In genomic region chr12:12254139-12254538, GRCm38 (mm10) we compare ENCODE assay signal across 19 mouse cellular contexts. TPM values are rescaled to one million over a fixed set of nuclear protein-coding genes. Genes with fewer than 3 reads are reported as not detected.
DNase-seq lines count a peak whose midpoint lies in the region; ATAC-seq and TF ChIP-seq lines count a peak whose summit lies in the region.
"Had no signal": no experiment of that assay in that cellular context is flagged by ENCODE, and none has a peak within 500 bp of the region (broad histone marks: within the 10 kb centered on the region; RNA-seq: fewer than 3 reads in every experiment).

No protein-coding gene starts in this region.

- H3K9me3 ChIP-seq in forebrain, embryonic 15.5 days: no peaks in the 10 kb centered on the region
- no peaks in the 10 kb centered on the region for H3K9me3 ChIP-seq in forebrain, embryonic 10.5 days
- no peaks in the 10 kb centered on the region for H3K9me3 ChIP-seq in midbrain, embryonic 15.5 days
- H3K9me3 ChIP-seq in midbrain, embryonic 14.5 days (ENCODE audit: control insufficient read depth, low read length): no peaks in the 10 kb centered on the region
- no peaks in the 10 kb centered on the region for H3K9me3 ChIP-seq in midbrain, postnatal 0 days (ENCODE audit: low read length)
- H3K9me3 ChIP-seq: embryonic facial prominence, embryonic 15.5 days; G1E; hindbrain, embryonic 12.5 days; intestine, embryonic 15.5 days had no signal

- no peak for DNase-seq in forebrain, embryonic 10.5 days (ENCODE audit: extremely low spot score, low spot score)
- no peak for DNase-seq in midbrain, embryonic 14.5 days
- peak; percentile 51 for DNase-seq in brain, embryonic 18.5 days (ENCODE audit: low read depth, low spot score)
- peak; percentile 21 for DNase-seq in midbrain, postnatal 0 days (ENCODE audit: low spot score)
- no peak for DNase-seq in adrenal gland, adult 18-20 months (ENCODE audit: low spot score in 2 of 2)
- DNase-seq: adrenal gland, postnatal 10 days; cerebellum, adult 18-20 months; cerebellum, adult 9-11 months; embryo, embryonic 11 days; gastrocnemius, postnatal 36 days; heart, adult 11 months; heart, postnatal 10 days; heart, postnatal 4 days had no signal

- peak overlapping the region; percentile 88 for H3K27ac ChIP-seq in forebrain, embryonic 15.5 days (replicated peaks)
- H3K27ac ChIP-seq in forebrain, embryonic 10.5 days: no peak overlapping the region
- no peak overlapping the region for H3K27ac ChIP-seq in midbrain, embryonic 15.5 days
- H3K27ac ChIP-seq in midbrain, embryonic 14.5 days (replicated peaks; ENCODE audit: low read depth, low read length): no peak overlapping the region
- H3K27ac ChIP-seq in midbrain, postnatal 0 days (ENCODE audit: low read depth, low read length): no peak overlapping the region
- H3K27ac ChIP-seq: embryonic facial prominence, embryonic 15.5 days; hindbrain, embryonic 12.5 days; intestine, embryonic 15.5 days had no signal

- no peak overlapping the region for H3K4me2 ChIP-seq in forebrain, embryonic 15.5 days (replicated peaks)
- H3K4me2 ChIP-seq in midbrain, embryonic 15.5 days: no peak overlapping the region
- no peak overlapping the region for H3K4me2 ChIP-seq in midbrain, embryonic 14.5 days (ENCODE audit: low read length)
- H3K4me2 ChIP-seq in midbrain, postnatal 0 days (ENCODE audit: low read depth, low read length, poor library complexity, severe bottlenecking): no peak overlapping the region
- H3K4me2 ChIP-seq: embryonic facial prominence, embryonic 15.5 days; hindbrain, embryonic 12.5 days; intestine, embryonic 15.5 days had no signal

- no peak for TF ChIP-seq CTCF in midbrain, postnatal 0 days (IDR thresholded peaks at IDR 0.05)

- H3K27me3 ChIP-seq in forebrain, embryonic 15.5 days: no peaks in the 10 kb centered on the region
- H3K27me3 ChIP-seq in forebrain, embryonic 10.5 days (ENCODE audit: poor library complexity, severe bottlenecking): no peaks in the 10 kb centered on the region
- no peaks in the 10 kb centered on the region for H3K27me3 ChIP-seq in midbrain, embryonic 15.5 days (replicated peaks)
- no peaks in the 10 kb centered on the region for H3K27me3 ChIP-seq in midbrain, embryonic 14.5 days (ENCODE audit: control insufficient read depth, insufficient read depth, low read length)
- no peaks in the 10 kb centered on the region for H3K27me3 ChIP-seq in midbrain, postnatal 0 days (ENCODE audit: insufficient read depth, low read length)
- H3K27me3 ChIP-seq: embryonic facial prominence, embryonic 15.5 days; hindbrain, embryonic 12.5 days; intestine, embryonic 15.5 days had no signal

- peak; percentile 87 for ATAC-seq in forebrain, embryonic 15.5 days (replicated peaks)
- peak; percentile 74; the same call in 1 of the 2 replicates for ATAC-seq in midbrain, embryonic 15.5 days (replicated peaks)
- ATAC-seq in midbrain, embryonic 14.5 days (ENCODE audit: low FRiP score, low TSS enrichment): no peak
- ATAC-seq in midbrain, postnatal 0 days (ENCODE audit: low FRiP score): no peak
- ATAC-seq: intestine, embryonic 15.5 days had no signal

- WGBS in forebrain, embryonic 15.5 days: 51% methylated on average over 4 of the region's 4 CpGs
- WGBS in forebrain, embryonic 10.5 days: 89% methylated on average over 4 of the region's 4 CpGs
- WGBS in midbrain, embryonic 15.5 days: 74% methylated on average over 4 of the region's 4 CpGs
- WGBS in midbrain, embryonic 14.5 days: 70% methylated on average over 4 of the region's 4 CpGs
- 77% methylated on average over 4 of the region's 4 CpGs for WGBS in midbrain, postnatal 0 days

- H3K9ac ChIP-seq in forebrain, embryonic 15.5 days (replicated peaks): no peak overlapping the region
- H3K9ac ChIP-seq in midbrain, embryonic 15.5 days: no peak overlapping the region
- H3K9ac ChIP-seq in midbrain, embryonic 14.5 days (replicated peaks; ENCODE audit: low read length): no peak overlapping the region
- no peak overlapping the region for H3K9ac ChIP-seq in midbrain, postnatal 0 days (replicated peaks; ENCODE audit: low read length, poor library complexity, severe bottlenecking)
- H3K9ac ChIP-seq: embryonic facial prominence, embryonic 15.5 days; hindbrain, embryonic 12.5 days; intestine, embryonic 15.5 days had no signal

- no peak overlapping the region for H3K4me3 ChIP-seq in forebrain, embryonic 15.5 days
- H3K4me3 ChIP-seq in forebrain, embryonic 10.5 days: no peak overlapping the region
- no peak overlapping the region for H3K4me3 ChIP-seq in midbrain, embryonic 15.5 days
- H3K4me3 ChIP-seq in midbrain, embryonic 14.5 days (replicated peaks; ENCODE audit: low read depth, low read length): no peak overlapping the region
- H3K4me3 ChIP-seq in midbrain, postnatal 0 days (ENCODE audit: low read depth, low read length): no peak overlapping the region
- H3K4me3 ChIP-seq: embryonic facial prominence, embryonic 15.5 days; hindbrain, embryonic 12.5 days; intestine, embryonic 15.5 days had no signal

- no peaks in the 10 kb centered on the region for H3K36me3 ChIP-seq in forebrain, embryonic 15.5 days
- H3K36me3 ChIP-seq in forebrain, embryonic 10.5 days (replicated peaks): no peaks in the 10 kb centered on the region
- H3K36me3 ChIP-seq in midbrain, embryonic 15.5 days (replicated peaks): no peaks in the 10 kb centered on the region
- H3K36me3 ChIP-seq in midbrain, embryonic 14.5 days (ENCODE audit: control insufficient read depth, insufficient read depth, low read length): no peaks in the 10 kb centered on the region
- H3K36me3 ChIP-seq in midbrain, postnatal 0 days (ENCODE audit: insufficient read depth, low read length): no peaks in the 10 kb centered on the region
- H3K36me3 ChIP-seq: embryonic facial prominence, embryonic 15.5 days; G1E; hindbrain, embryonic 12.5 days; intestine, embryonic 15.5 days had no signal

- H3K4me1 ChIP-seq in forebrain, embryonic 15.5 days: peaks cover 11% of the 10 kb centered on the region
- H3K4me1 ChIP-seq in forebrain, embryonic 10.5 days: no peaks in the 10 kb centered on the region
- H3K4me1 ChIP-seq in midbrain, embryonic 15.5 days: no peaks in the 10 kb centered on the region
- no peaks in the 10 kb centered on the region for H3K4me1 ChIP-seq in midbrain, embryonic 14.5 days (ENCODE audit: control insufficient read depth, insufficient read depth, low read length)
- H3K4me1 ChIP-seq in midbrain, postnatal 0 days (ENCODE audit: insufficient read depth, low read length): no peaks in the 10 kb centered on the region
- H3K4me1 ChIP-seq: embryonic facial prominence, embryonic 15.5 days; hindbrain, embryonic 12.5 days; intestine, embryonic 15.5 days had no signal

RNA-seq across cellular contexts. Expression of gene Fam49a, which starts 7.8 kb away (rescaled TPM):
- 139 and 154 TPM in 2 replicates for polyA plus RNA-seq in forebrain, embryonic 15.5 days (2015; fragmentation: Nextera tagmentation; extraction: Ambion mirVana)
- 5.3 and 6.3 TPM in 2 replicates for polyA plus RNA-seq in forebrain, embryonic 10.5 days (2016; fragmentation: Nextera tagmentation; extraction: Ambion mirVana)
- 46.4 and 48.4 TPM in 2 replicates for polyA plus RNA-seq in midbrain, embryonic 15.5 days (2015; fragmentation: Nextera tagmentation; extraction: Ambion mirVana)
- polyA plus RNA-seq in midbrain, embryonic 14.5 days (2014; fragmentation: Nextera tagmentation; extraction: Ambion mirVana): 48.6 and 57.0 TPM in 2 replicates
- total RNA-seq in midbrain, postnatal 0 days (2014; rRNA removed): 88.2 and 96.7 TPM in 2 replicates
- polyA plus RNA-seq in midbrain, postnatal 0 days (2015; fragmentation: Nextera tagmentation; extraction: Ambion mirVana): 58.3 and 60.0 TPM in 2 replicates
- 10 to 100 TPM; 15.0 to 18.8 TPM for total RNA-seq in adrenal gland, adult 18-20 months (2021)
- polyA plus RNA-seq: G1E had no signal

Comparison
In these comparisons a context has a peak if more than half of its experiments do, and no peak if none do; other contexts are left out.
1. ATAC-seq: peak in forebrain, embryonic 15.5 days (single experiment) and midbrain, embryonic 15.5 days (single experiment); none in midbrain, embryonic 14.5 days (single experiment) and midbrain, postnatal 0 days (single experiment).
2. DNase-seq: peak in brain, embryonic 18.5 days (single experiment) and midbrain, postnatal 0 days (single experiment); none in forebrain, embryonic 10.5 days (single experiment), midbrain, embryonic 14.5 days (single experiment) and adrenal gland, adult 18-20 months (0 of 2).